Mouse (Mus musculus) MEL (cell line): Measurements from ENCODE around the gene Nrn1l. TPM values are rescaled to one million over a fixed set of nuclear protein-coding genes. Genes with fewer than 3 reads are reported as not detected.

Experiments
- DNase-seq: peaks from one replicate; pipeline ENCODE4 v3.0.0; 2011; ENCODE audit warnings: low read depth, low spot score
- H3K27ac ChIP-seq: 2 replicates; pipeline ENCODE4 v1.5.1; 2012; ENCODE audit warnings: low read depth, mild to moderate bottlenecking, control low read depth, low read length, moderate library complexity; ENCODE audit not compliant: control insufficient read depth
- H3K27me3 ChIP-seq, 2 experiments: fragments of 150-350 bp in 1 of 2; sonication (generic) in 1 of 2; 2 replicates each; pipeline ENCODE4 v1.6.1; 2012; ENCODE audit warnings: low read length in 2 of 2, mild to moderate bottlenecking in 2 of 2, improper control_type of control experiment in 1 of 2, moderate library complexity in 1 of 2; ENCODE audit not compliant: insufficient read depth in 2 of 2, control insufficient read depth in 1 of 2
- H3K36me3 ChIP-seq, 2 experiments: 2 replicates each; pipeline ENCODE4 v1.6.1; 2012 to 2014; ENCODE audit warnings: low read length in 2 of 2, improper control_type of control experiment in 1 of 2, inconsistent platforms in 1 of 2, mild to moderate bottlenecking in 1 of 2; ENCODE audit not compliant: insufficient read depth in 2 of 2, control insufficient read depth in 1 of 2
- H3K4me1 ChIP-seq, 2 experiments: fragments of 150-350 bp in 1 of 2; sonication (generic) in 1 of 2; 2 replicates each; pipeline ENCODE4 v1.6.1; 2012; ENCODE audit warnings: low read length in 2 of 2, improper control_type of control experiment in 1 of 2, mild to moderate bottlenecking in 1 of 2; ENCODE audit not compliant: insufficient read depth in 2 of 2, control insufficient read depth in 1 of 2
- H3K4me3 ChIP-seq, 2 experiments: fragments of 150-350 bp in 1 of 2; sonication (generic) in 1 of 2; 2 replicates each; pipeline ENCODE4 v1.5.1; 2012; ENCODE audit warnings: low read depth in 2 of 2, low read length in 2 of 2, mild to moderate bottlenecking in 2 of 2, moderate library complexity in 2 of 2, control low read depth in 1 of 2, improper control_type of control experiment in 1 of 2; ENCODE audit not compliant: control insufficient read depth in 1 of 2, insufficient read depth in 1 of 2
- H3K79me2 ChIP-seq: 2 replicates; pipeline ENCODE4 v1.6.1; 2012; ENCODE audit warnings: mild to moderate bottlenecking, low read length, moderate library complexity; ENCODE audit not compliant: control insufficient read depth, poor library complexity, insufficient read depth
- H3K9ac ChIP-seq: 2 replicates; pipeline ENCODE4 v1.6.1; 2012; ENCODE audit warnings: low read depth, mild to moderate bottlenecking, control low read depth, low read length, moderate library complexity; ENCODE audit not compliant: control insufficient read depth, poor library complexity, severe bottlenecking
- H3K9me3 ChIP-seq: fragments of 150-350 bp; sonication (generic); replicated peaks from 2 replicates; pipeline ENCODE4 v1.6.1; 2012; ENCODE audit warnings: mild to moderate bottlenecking, low read length, improper control_type of control experiment, moderate library complexity; ENCODE audit not compliant: insufficient read depth
- BHLHE40 ChIP-seq: IDR thresholded peaks from 2 replicates; pipeline ENCODE4 v1.6.1; 2012; ENCODE audit warnings: low read depth, mild to moderate bottlenecking, inconsistent platforms, low read length, improper control_type of control experiment, borderline replicate concordance
- CHD2 ChIP-seq: IDR thresholded peaks from 2 replicates; pipeline ENCODE4 v1.6.1; 2011; ENCODE audit warnings: low read length, improper control_type of control experiment
- CTCF ChIP-seq, 3 experiments: IDR thresholded peaks in 2 of 3; conservative IDR thresholded peaks in 1 of 3; 2 replicates each; pipeline ENCODE4 v1.5.1; 2011 to 2012; ENCODE audit warnings: low read length in 3 of 3, low read depth in 2 of 3, mild to moderate bottlenecking in 2 of 3, improper control_type of control experiment in 1 of 3, inconsistent platforms in 1 of 3, mixed read lengths in 1 of 3, moderate library complexity in 1 of 3; ENCODE audit not compliant: control insufficient read depth in 1 of 3, insufficient read depth in 1 of 3, poor library complexity in 1 of 3, severe bottlenecking in 1 of 3
- E2F4 ChIP-seq: IDR thresholded peaks from 2 replicates; pipeline ENCODE4 v1.6.1; 2011; ENCODE audit warnings: low read depth, low read length, improper control_type of control experiment, borderline replicate concordance
- EP300 ChIP-seq, 2 experiments: IDR thresholded peaks; 2 replicates each; pipeline ENCODE4 v1.6.1; 2011; ENCODE audit warnings: improper control_type of control experiment in 2 of 2, low read length in 2 of 2, low read depth in 1 of 2, mild to moderate bottlenecking in 1 of 2
- GABPA ChIP-seq: IDR thresholded peaks from 2 replicates; pipeline ENCODE4 v1.6.1; 2012; ENCODE audit warnings: low read depth, mild to moderate bottlenecking, inconsistent platforms, low read length, improper control_type of control experiment, moderate library complexity
- MAFK ChIP-seq: IDR thresholded peaks from 2 replicates; pipeline ENCODE4 v1.6.1; 2011; ENCODE audit warnings: low read depth, mild to moderate bottlenecking, low read length, improper control_type of control experiment, borderline replicate concordance
- MYB ChIP-seq: IDR thresholded peaks from 2 replicates; pipeline ENCODE4 v1.6.1; 2011; ENCODE audit warnings: mild to moderate bottlenecking, low read depth, low read length, improper control_type of control experiment
- NRF1 ChIP-seq: IDR thresholded peaks from 2 replicates; pipeline ENCODE4 v1.6.1; 2014; ENCODE audit warnings: low read depth, mild to moderate bottlenecking, inconsistent platforms, low read length, improper control_type of control experiment, moderate library complexity; ENCODE audit not compliant: poor library complexity, insufficient read depth, severe bottlenecking
- POLR2AphosphoS2 ChIP-seq: IDR thresholded peaks from 2 replicates; pipeline ENCODE4 v1.6.1; 2011; ENCODE audit warnings: low read length, improper control_type of control experiment
- RAD21 ChIP-seq: IDR thresholded peaks from 2 replicates; pipeline ENCODE4 v1.6.1; 2011; ENCODE audit warnings: mild to moderate bottlenecking, low read depth, low read length, improper control_type of control experiment
- SMC3 ChIP-seq: IDR thresholded peaks from 2 replicates; pipeline ENCODE4 v1.6.1; 2011; ENCODE audit warnings: low read depth, low read length, improper control_type of control experiment
- UBTF ChIP-seq: IDR thresholded peaks from 2 replicates; pipeline ENCODE4 v1.6.1; 2012; ENCODE audit warnings: low read depth, mild to moderate bottlenecking, inconsistent platforms, low read length, improper control_type of control experiment, moderate library complexity, borderline replicate concordance; ENCODE audit not compliant: insufficient read depth
- USF1 ChIP-seq: IDR thresholded peaks from 2 replicates; pipeline ENCODE4 v1.6.1; 2014; ENCODE audit warnings: low read depth, mild to moderate bottlenecking, inconsistent platforms, low read length, improper control_type of control experiment, moderate library complexity
- ZC3H11A ChIP-seq: IDR thresholded peaks from 2 replicates; pipeline ENCODE4 v1.6.1; 2012; ENCODE audit warnings: low read depth, mild to moderate bottlenecking, inconsistent platforms, low read length, improper control_type of control experiment
- ZKSCAN1 ChIP-seq: IDR thresholded peaks from 2 replicates; pipeline ENCODE4 v1.6.1; 2012; ENCODE audit warnings: low read depth, mild to moderate bottlenecking, inconsistent platforms, low read length, improper control_type of control experiment, moderate library complexity
- polyA plus RNA-seq, 2 experiments: library from polyadenylated mRNA; stranded (reverse) in 1 of 2; unstranded in 1 of 2; fragments of >175 nt in 1 of 2; fragments of >200 nt in 1 of 2; gene quantifications; 2 replicates each; pipeline versions ENCODE4 v1.2.1 to v1.2.4; 2012; ENCODE audit warnings: low replicate concordance in 2 of 2, low read depth in 1 of 2; ENCODE audit not compliant: insufficient read length in 2 of 2, insufficient read depth in 1 of 2, missing spikeins in 1 of 2
- total RNA-seq: library from RNA; depleted of rRNA; stranded (reverse); fragments of 300-350 nt; gene quantifications from 2 replicates; pipeline ENCODE4 v1.2.3, GENCODE M21; 2012; rRNA removed

The Nrn1l gene
- total RNA-seq (not detected in 2 replicates), polyA plus RNA-seq (under 1 TPM in 1 of 2 experiments, not detected in 1; 0.39 TPM)

DNA sequence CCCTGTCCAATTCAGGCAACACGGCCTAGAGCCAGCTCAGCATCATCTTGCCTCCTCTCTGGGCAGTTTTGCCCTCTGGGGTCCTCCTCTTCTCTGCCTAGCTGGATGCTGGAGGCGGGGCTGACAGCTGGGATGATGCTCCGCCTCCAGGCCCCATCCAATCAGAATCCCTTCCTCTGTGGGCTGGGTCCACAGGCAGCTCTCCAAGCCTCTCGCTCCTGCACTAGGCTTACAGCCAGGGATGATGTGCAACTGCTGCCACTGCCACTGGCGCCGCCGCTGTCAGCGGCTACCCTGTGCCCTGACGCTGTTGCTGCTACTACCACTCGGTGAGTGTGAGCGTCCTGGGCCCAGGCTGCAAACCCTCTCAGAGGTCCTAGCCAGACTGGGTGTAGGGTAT lies at the start of gene Nrn1l:
Gene Nrn1l, plus strand, starts transcription at position 229 of the 400 bp plus-strand sequence.
- no peaks in the 10 kb centered on the region for H3K27me3 ChIP-seq
- H3K27ac ChIP-seq = no peak within 1 kb of the TSS
- TF ChIP-seq EP300 (IDR thresholded peaks at IDR 0.05; ENCODE audit: low read depth in 1 of 2, low read length in 2 of 2) = no peak
- TF ChIP-seq ZKSCAN1 = no peak
- no peak within 1 kb of the TSS for H3K9ac ChIP-seq
- H3K4me1 ChIP-seq = no peaks in the 10 kb centered on the region
- peak; percentile 68 for DNase-seq
- no peaks in the 10 kb centered on the region for H3K79me2 ChIP-seq
- no peak within 1 kb of the TSS for H3K4me3 ChIP-seq
- H3K36me3 ChIP-seq = no peaks in the 10 kb centered on the region; a peak in 1 of 4 replicates
- no peaks in the 10 kb centered on the region for H3K9me3 ChIP-seq

DNA sequence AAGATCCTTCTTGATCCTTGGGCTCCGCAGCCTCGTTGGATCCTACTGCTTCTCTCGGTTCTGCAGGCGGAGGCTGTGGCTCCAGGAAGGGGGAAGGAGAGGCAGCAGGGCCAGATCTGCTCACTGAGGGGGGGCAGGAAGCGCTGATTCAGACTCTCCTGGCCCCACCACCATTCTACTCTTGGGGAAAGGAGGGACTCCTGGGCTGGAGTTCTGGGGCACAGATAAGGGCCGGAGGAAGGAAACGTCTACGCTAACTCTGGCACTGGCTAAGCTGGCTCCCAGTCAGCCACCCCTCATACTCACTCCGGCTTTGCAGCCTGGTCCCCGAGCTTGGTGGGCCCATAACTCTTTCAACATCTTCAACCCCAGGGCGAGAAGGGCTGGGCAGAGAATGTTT lies 46.7 kb upstream of the Nrn1l start:
- H3K27me3 ChIP-seq = no peaks in the 10 kb centered on the region
- no peak overlapping the region for H3K9ac ChIP-seq
- H3K79me2 ChIP-seq = peaks cover 4% of the 10 kb centered on the region
- H3K9me3 ChIP-seq = no peaks in the 10 kb centered on the region
- H3K4me3 ChIP-seq = no peak overlapping the region
- H3K36me3 ChIP-seq = peaks cover 0 to 4% of the 10 kb centered on the region in 2 experiments; a peak in 2 of 4 replicates
- TF ChIP-seq RAD21 = no peak
- no peak for TF ChIP-seq E2F4
- no peak for TF ChIP-seq UBTF
- TF ChIP-seq MYB = no peak
- no peak for TF ChIP-seq USF1
- no peak for TF ChIP-seq ZC3H11A
- no peak for TF ChIP-seq SMC3
- TF ChIP-seq CTCF (IDR thresholded peaks at IDR 0.05 in 2 of 3, conservative IDR thresholded peaks at IDR 0.05 in 1 of 3; ENCODE audit: control insufficient read depth in 1 of 3, insufficient read depth in 1 of 3, low read depth in 2 of 3, low read length in 3 of 3, poor library complexity in 1 of 3, severe bottlenecking in 1 of 3) = no peak
- no peak for TF ChIP-seq MAFK
- TF ChIP-seq GABPA = no peak
- no peak for TF ChIP-seq BHLHE40
- TF ChIP-seq NRF1 = no peak
- TF ChIP-seq CHD2 = no peak
- TF ChIP-seq POLR2AphosphoS2 = no peak
- H3K4me1 ChIP-seq = peaks cover 0 to 5% of the 10 kb centered on the region in 2 experiments; a peak in 2 of 4 replicates
- H3K27ac ChIP-seq = no peak overlapping the region
- no peak for DNase-seq
